Mouse (Mus musculus) cortical plate, adult 2 months (tissue): ENCODE results near the gene Evc. TPM values are rescaled to one million over a fixed set of nuclear protein-coding genes. Genes with fewer than 3 reads are reported as not detected.

Experiments
- H3K27ac ChIP-seq: fragments of 200-500 bp; 2 replicates; pipeline ENCODE4 v1.5.1; 2012; ENCODE audit warnings: low read length, control low read depth, inconsistent platforms; ENCODE audit not compliant: insufficient read depth
- H3K4me1 ChIP-seq: fragments of 200-500 bp; 2 replicates; pipeline ENCODE4 v1.6.1; 2011; ENCODE audit warnings: low read length; ENCODE audit not compliant: control insufficient read depth, insufficient read depth
- H3K4me3 ChIP-seq: fragments of 200-500 bp; 2 replicates; pipeline ENCODE4 v1.5.1; 2011; ENCODE audit warnings: mild to moderate bottlenecking, low read length, control low read depth; ENCODE audit not compliant: insufficient read depth
- CTCF ChIP-seq: fragments of 200-500 bp; IDR thresholded peaks from 2 replicates; pipeline ENCODE4 v1.5.1; 2011; ENCODE audit warnings: mild to moderate bottlenecking, control low read depth, low read length; ENCODE audit not compliant: insufficient read depth; ENCODE audit errors: extremely low read depth
- POLR2A ChIP-seq: fragments of 200-500 bp; IDR thresholded peaks from 2 replicates; pipeline ENCODE4 v1.6.1; 2011; ENCODE audit warnings: mild to moderate bottlenecking, low read length, control low read depth; ENCODE audit not compliant: insufficient read depth; ENCODE audit errors: extremely low read depth
- polyA plus RNA-seq: library from polyadenylated mRNA; depleted of rRNA; stranded (reverse); fragments of >200 nt; gene quantifications from 2 replicates; pipeline ENCODE4 v1.2.3, GENCODE M21; 2012; rRNA removed

Gene Evc
- polyA plus RNA-seq, 1 experiment, result 15.5 TPM

- no peak for TF ChIP-seq CTCF
- TF ChIP-seq POLR2A, result no peak
- peak overlapping the region; percentile 94 for H3K4me3 ChIP-seq
- peaks cover 4% of the 10 kb centered on the region for H3K4me1 ChIP-seq
- H3K27ac ChIP-seq, result no peak overlapping the region
Observed at GRCm38 (mm10) chr5:37243169-37243886, 93.4 kb downstream of the Evc start.

- Histone ChIP-seq H3K4me1 (peaks cover 4% of the 10 kb centered on the region), H3K27ac (peak overlapping the region; percentile 82), H3K4me3 (peak overlapping the region; percentile 94)
- TF ChIP-seq CTCF, result no peak
- TF ChIP-seq POLR2A, result no peak
Observed at GRCm38 (mm10) chr5:37242360-37243168, 94.1 kb downstream of the Evc start.

GRCm38 (mm10) chr5:37241651-37242151 is 95.0 kb downstream of the Evc start, which contains the start of gene Crmp1:
Gene Crmp1, plus strand, starts transcription at chr5:37241940.
- H3K4me1 ChIP-seq, result peaks cover 3% of the 10 kb centered on the region
- peak within 1 kb of the TSS; percentile 94 for H3K4me3 ChIP-seq
- TF ChIP-seq POLR2A (peak; percentile 43; the same call in 1 of the 2 replicates), CTCF (no peak)
- peak within 1 kb of the TSS; percentile 82 for H3K27ac ChIP-seq

- TF ChIP-seq POLR2A (no peak), CTCF (no peak)
- peak overlapping the region; percentile 94 for H3K4me3 ChIP-seq
- peaks cover 3% of the 10 kb centered on the region for H3K4me1 ChIP-seq
- 0 out of 2 replicates have a peak overlapping the region, but pooled peaks have one; percentile 27 for H3K27ac ChIP-seq
Observed at GRCm38 (mm10) chr5:37241224-37241623, 95.5 kb downstream of the Evc start.

GRCm38 (mm10) chr5:37240550-37240949 is 96.1 kb downstream of the Evc start:
- Histone ChIP-seq H3K27ac (no peak overlapping the region), H3K4me1 (peaks cover 3% of the 10 kb centered on the region), H3K4me3 (no peak overlapping the region)
- TF ChIP-seq CTCF (no peak), POLR2A (no peak)

Other genes with a start within 250 kb of the Evc start
- 194 and 217 TPM in 2 replicates for gene Crmp1, start 95.0 kb downstream of the Evc start, polyA plus RNA-seq
- 20.5 and 27.4 TPM in 2 replicates for gene Evc2, start 1.6 kb upstream of the Evc start, polyA plus RNA-seq